In the genomic region with DNA sequence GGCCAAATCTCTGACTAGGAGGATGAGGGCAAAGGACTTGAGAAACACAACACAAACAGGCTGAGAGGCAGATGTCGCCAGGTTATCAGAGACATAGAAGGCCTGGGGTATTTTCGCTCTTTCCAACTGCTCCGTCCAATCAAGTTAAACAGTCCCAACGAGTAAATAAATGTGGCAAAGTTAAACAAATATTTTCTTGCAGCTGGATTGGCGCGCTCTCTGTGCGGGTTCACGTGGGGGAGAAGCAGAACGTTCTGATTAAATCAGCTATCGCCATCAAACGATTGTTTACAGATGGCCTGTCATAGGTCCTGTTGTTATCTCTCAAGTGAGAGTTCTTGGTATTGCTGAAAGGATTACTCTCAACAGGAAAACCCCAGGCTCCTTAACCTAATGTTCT, we compare ENCODE assay signal across 15 mouse cellular contexts.
"Had no signal": no experiment of that assay in that cellular context is flagged by ENCODE, and none has a peak within 500 bp of the region (broad histone marks: within the 10 kb centered on the region; RNA-seq: fewer than 3 reads in every experiment).

No protein-coding gene starts in this region.

- H3K4me1 ChIP-seq: intestine, embryonic 15.5 days; midbrain, embryonic 10.5 days; neural tube, embryonic 12.5 days had no signal

- H3K36me3 ChIP-seq: intestine, embryonic 15.5 days; limb, embryonic 13.5 days; midbrain, embryonic 10.5 days; neural tube, embryonic 12.5 days had no signal

- H3K4me3 ChIP-seq: intestine, embryonic 15.5 days; layer of hippocampus, adult 2 months; limb, embryonic 13.5 days; midbrain, embryonic 10.5 days; neural tube, embryonic 12.5 days had no signal

- H3K27ac ChIP-seq: intestine, embryonic 15.5 days; layer of hippocampus, adult 2 months; limb, embryonic 13.5 days; liver, embryonic 14.5 days; midbrain, embryonic 10.5 days; neural tube, embryonic 12.5 days; stomach, postnatal 0 days had no signal

- H3K4me2 ChIP-seq: intestine, embryonic 15.5 days; limb, embryonic 13.5 days; neural tube, embryonic 12.5 days had no signal

- H3K9ac ChIP-seq: intestine, embryonic 15.5 days; limb, embryonic 13.5 days; liver, embryonic 14.5 days; neural tube, embryonic 12.5 days had no signal

- H3K27me3 ChIP-seq: intestine, embryonic 15.5 days; limb, embryonic 13.5 days; neural tube, embryonic 12.5 days had no signal

- DNase-seq: kidney, adult 18-20 months; kidney, postnatal 10 days; kidney, postnatal 4 days; left cerebral cortex, postnatal 4 days; lung, postnatal 36 days; midbrain, embryonic 14.5 days; thymus, adult 18-20 months; thymus, postnatal 14 days had no signal

- ATAC-seq: intestine, embryonic 15.5 days had no signal

- H3K9me3 ChIP-seq: intestine, embryonic 15.5 days; limb, embryonic 13.5 days; midbrain, embryonic 10.5 days; neural tube, embryonic 12.5 days had no signal
